Mouse (Mus musculus) bone marrow, adult 2 months (tissue): ENCODE measurements around the gene Rybp.

Source experiments
- CTCF ChIP-seq: fragments of 200-500 bp; IDR thresholded peaks from 2 replicates; pipeline ENCODE4 v1.5.1; 2011; ENCODE audit warnings: low read length, control low read depth; ENCODE audit not compliant: control insufficient read depth, insufficient read depth
- POLR2A ChIP-seq: fragments of 200-500 bp; IDR thresholded peaks from 2 replicates; pipeline ENCODE4 v1.6.1; 2011; ENCODE audit warnings: low read depth, mild to moderate bottlenecking, control low read depth, low read length, borderline replicate concordance; ENCODE audit not compliant: control insufficient read depth

DNA sequence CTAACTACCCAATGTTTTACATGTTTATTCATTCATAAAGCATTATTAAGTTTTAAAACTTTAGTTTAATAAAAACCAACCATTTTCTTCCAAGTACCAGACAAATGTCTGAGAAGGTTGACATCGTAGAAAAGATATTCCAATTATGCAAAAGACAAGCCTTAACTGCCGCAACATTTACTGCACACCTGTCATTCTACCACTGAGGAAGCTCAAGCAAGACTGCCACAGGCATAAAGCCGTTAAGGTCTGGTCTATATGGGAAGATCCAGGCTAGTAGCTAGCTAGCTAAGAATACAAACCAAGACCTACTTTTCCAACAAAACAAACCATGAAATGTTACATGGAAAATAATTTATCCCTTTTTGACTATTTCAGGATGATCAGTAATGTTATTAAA is 42.8 kb downstream of the Rybp start:
- no peak for TF ChIP-seq POLR2A
- TF ChIP-seq CTCF: no peak
